Mouse (Mus musculus) testis, adult 2 months (tissue): ENCODE data around the gene Slc43a2. TPM values are rescaled to one million over a fixed set of nuclear protein-coding genes. Genes with fewer than 3 reads are reported as not detected.

ENCODE experiments used
- H3K27ac ChIP-seq: fragments of 200-500 bp; 2 replicates; pipeline ENCODE4 v1.5.1; 2012; ENCODE audit warnings: low read depth, low read length; ENCODE audit not compliant: control insufficient read depth, insufficient read depth
- H3K27me3 ChIP-seq: fragments of 200-500 bp; 2 replicates; pipeline ENCODE4 v1.6.1; 2012; ENCODE audit warnings: mild to moderate bottlenecking, low read length, moderate library complexity; ENCODE audit not compliant: control insufficient read depth, insufficient read depth
- H3K36me3 ChIP-seq: fragments of 200-500 bp; 2 replicates; pipeline ENCODE4 v1.6.1; 2012; ENCODE audit warnings: mild to moderate bottlenecking, low read length; ENCODE audit not compliant: control insufficient read depth, insufficient read depth
- H3K4me1 ChIP-seq: fragments of 200-500 bp; 2 replicates; pipeline ENCODE4 v1.6.1; 2012; ENCODE audit warnings: low read length; ENCODE audit not compliant: control insufficient read depth, insufficient read depth
- H3K4me3 ChIP-seq: fragments of 200-500 bp; 2 replicates; pipeline ENCODE4 v1.5.1; 2012; ENCODE audit warnings: low read depth, mild to moderate bottlenecking, low read length, moderate library complexity, mixed read lengths; ENCODE audit not compliant: control insufficient read depth
- CTCF ChIP-seq: fragments of 200-500 bp; IDR thresholded peaks from 2 replicates; pipeline ENCODE4 v1.5.1; 2012; ENCODE audit warnings: low read depth, mild to moderate bottlenecking, inconsistent platforms, low read length, moderate library complexity; ENCODE audit not compliant: control insufficient read depth, insufficient read depth, insufficient replicate concordance
- POLR2A ChIP-seq: fragments of 200-500 bp; IDR thresholded peaks from 2 replicates; pipeline ENCODE4 v1.6.1; 2012; ENCODE audit warnings: low read depth, mild to moderate bottlenecking, inconsistent platforms, low read length, moderate library complexity; ENCODE audit not compliant: control insufficient read depth
- polyA plus RNA-seq: library from polyadenylated mRNA; depleted of rRNA; stranded (reverse); fragments of >200 nt; gene quantifications from 2 replicates; pipeline ENCODE4 v1.2.3, GENCODE M21; 2012

The Slc43a2 gene
- polyA plus RNA-seq, 1 experiment = 27.1 TPM

- Histone ChIP-seq H3K4me3 (no peak overlapping the region), H3K27me3 (no peaks in the 10 kb centered on the region), H3K36me3 (no peaks in the 10 kb centered on the region), H3K27ac (no peak overlapping the region), H3K4me1 (no peaks in the 10 kb centered on the region)
- no peak for TF ChIP-seq CTCF
- TF ChIP-seq POLR2A = no peak
These were observed 47.1 kb downstream of the Slc43a2 start for GRCm38 (mm10) chr11:75578609-75579008.

GRCm38 (mm10) chr11:75581495-75582149 is 50.1 kb downstream of the Slc43a2 start:
- Histone ChIP-seq H3K27me3 (no peaks in the 10 kb centered on the region), H3K4me3 (no peak overlapping the region), H3K36me3 (no peaks in the 10 kb centered on the region), H3K27ac (no peak overlapping the region), H3K4me1 (no peaks in the 10 kb centered on the region)
- TF ChIP-seq POLR2A (no peak), CTCF (no peak)

DNA sequence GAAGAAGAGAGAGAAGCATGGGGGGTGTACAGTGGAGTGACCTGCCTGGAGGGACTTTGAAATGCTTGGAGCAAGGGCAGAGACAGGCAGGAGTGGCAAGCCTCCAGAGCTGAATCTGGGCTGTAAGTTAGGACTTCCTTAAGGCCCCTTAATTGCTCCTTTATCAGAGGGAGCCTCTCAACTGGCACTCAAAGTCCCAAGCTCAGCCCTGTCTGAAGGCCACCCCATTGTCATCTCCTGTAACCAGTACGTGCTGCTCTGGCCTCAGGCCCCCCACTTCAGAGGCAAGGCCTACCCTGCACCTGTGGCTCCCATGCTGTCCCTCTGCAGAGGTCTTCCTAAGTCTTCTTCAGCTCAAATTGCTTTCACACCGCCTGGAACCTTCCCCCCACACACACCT is 52.0 kb downstream of the Slc43a2 start:
- no peak overlapping the region for H3K4me3 ChIP-seq
- H3K27ac ChIP-seq = no peak overlapping the region
- TF ChIP-seq POLR2A (no peak), CTCF (no peak)
- H3K36me3 ChIP-seq = no peaks in the 10 kb centered on the region
- no peaks in the 10 kb centered on the region for H3K27me3 ChIP-seq
- peaks cover 2% of the 10 kb centered on the region for H3K4me1 ChIP-seq

- Histone ChIP-seq H3K4me1 (peaks cover 9% of the 10 kb centered on the region), H3K4me3 (no peak overlapping the region), H3K36me3 (no peaks in the 10 kb centered on the region), H3K27me3 (no peaks in the 10 kb centered on the region), H3K27ac (no peak overlapping the region)
- TF ChIP-seq POLR2A = no peak
- no peak for TF ChIP-seq CTCF
These were observed 53.6 kb downstream of the Slc43a2 start for GRCm38 (mm10) chr11:75585061-75585460.

DNA sequence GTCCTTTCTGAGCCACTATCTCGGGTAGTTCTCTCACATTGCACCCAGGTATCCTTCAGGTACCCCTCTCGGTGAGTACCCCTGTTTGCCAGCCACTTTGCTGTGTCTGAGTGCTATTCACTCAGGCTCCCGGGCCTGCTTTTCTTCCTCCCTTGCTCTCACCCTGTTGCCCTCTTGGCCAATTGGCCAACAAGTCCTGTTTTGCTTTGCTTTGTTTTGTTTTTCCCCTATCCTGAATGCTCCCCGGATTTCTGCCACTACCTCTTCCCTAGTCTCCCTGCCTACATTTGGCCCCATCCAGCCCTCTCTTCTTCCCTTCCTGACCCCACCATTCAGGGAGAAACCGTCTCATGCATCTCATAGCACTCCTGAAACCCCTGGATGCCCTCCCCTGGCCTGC is 54.5 kb downstream of the Slc43a2 start:
- Histone ChIP-seq H3K36me3 (no peaks in the 10 kb centered on the region), H3K4me1 (peaks cover 9% of the 10 kb centered on the region)

DNA sequence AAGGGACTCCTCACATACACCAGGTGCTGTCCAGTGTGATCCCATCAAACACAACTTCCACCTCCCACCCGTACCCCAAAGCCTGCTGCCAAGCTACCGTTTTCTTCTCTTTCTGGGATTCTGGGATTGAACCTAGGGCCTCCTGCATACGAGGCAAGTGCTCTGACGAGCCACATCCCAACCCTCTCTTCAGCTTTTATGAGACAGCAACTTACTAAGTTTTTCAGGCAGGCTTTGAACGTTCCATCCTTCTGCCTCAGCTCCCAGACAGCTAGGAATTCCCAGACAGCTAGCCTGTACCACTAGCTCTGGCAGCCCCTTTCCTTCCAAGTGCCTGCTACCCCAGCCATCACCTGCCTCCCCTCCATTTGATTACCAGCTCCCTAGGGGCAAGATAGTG is 55.5 kb downstream of the Slc43a2 start:
- no peaks in the 10 kb centered on the region for H3K36me3 ChIP-seq
- H3K27me3 ChIP-seq = no peaks in the 10 kb centered on the region
- no peak overlapping the region; the same call in 1 of the 2 replicates for H3K4me3 ChIP-seq
- H3K27ac ChIP-seq = no peak overlapping the region
- peaks cover 9% of the 10 kb centered on the region for H3K4me1 ChIP-seq
- no peak for TF ChIP-seq POLR2A
- no peak for TF ChIP-seq CTCF

More for the DNA sequence above, 54.5 kb downstream of the Slc43a2 start:
- no peaks in the 10 kb centered on the region for H3K27me3 ChIP-seq
- no peak overlapping the region for H3K4me3 ChIP-seq
- no peak overlapping the region for H3K27ac ChIP-seq
- TF ChIP-seq CTCF (no peak), POLR2A (no peak)

- TF ChIP-seq CTCF (no peak), POLR2A (peak; percentile 86)
- no peaks in the 10 kb centered on the region for H3K27me3 ChIP-seq
- H3K27ac ChIP-seq = peak within 1 kb of the TSS; percentile 2
- peaks cover 9% of the 10 kb centered on the region for H3K4me1 ChIP-seq
- H3K4me3 ChIP-seq = peak within 1 kb of the TSS; percentile 85
- no peaks in the 10 kb centered on the region for H3K36me3 ChIP-seq
These were observed 56.2 kb downstream of the Slc43a2 start, which contains the start of gene Pitpna for GRCm38 (mm10) chr11:75587493-75588284. TSS of gene Pitpna (plus strand) at chr11:75588097.
